ENCODE assay signal across 8 mouse cellular contexts in genomic region chr2:113535685-113536084, GRCm38 (mm10).
A peak's percentile ranks its signal among the peaks of the same experiment; 100 is the strongest.
DNase-seq lines count a peak whose midpoint lies in the region; ATAC-seq and TF ChIP-seq lines count a peak whose summit lies in the region.

No protein-coding gene starts in this region.

- H3K27ac ChIP-seq in forebrain, embryonic 11.5 days (ENCODE audit: low read depth, low read length): no peak overlapping the region
- no peak overlapping the region for H3K27ac ChIP-seq in forebrain, embryonic 10.5 days
- no peak overlapping the region for H3K27ac ChIP-seq in forebrain, postnatal 0 days (ENCODE audit: low read depth, low read length)
- H3K27ac ChIP-seq in lung, postnatal 0 days (ENCODE audit: low read length): no peak overlapping the region

- no peaks in the 10 kb centered on the region for H3K9me3 ChIP-seq in forebrain, embryonic 11.5 days (ENCODE audit: control insufficient read depth, low read length)
- no peaks in the 10 kb centered on the region for H3K9me3 ChIP-seq in forebrain, embryonic 10.5 days
- no peaks in the 10 kb centered on the region for H3K9me3 ChIP-seq in forebrain, postnatal 0 days (ENCODE audit: low read length)
- H3K9me3 ChIP-seq in lung, postnatal 0 days (ENCODE audit: low read length): no peaks in the 10 kb centered on the region

- no peak overlapping the region for H3K9ac ChIP-seq in forebrain, embryonic 11.5 days (ENCODE audit: low read length)
- no peak overlapping the region for H3K9ac ChIP-seq in forebrain, postnatal 0 days
- no peak overlapping the region for H3K9ac ChIP-seq in lung, postnatal 0 days (replicated peaks; ENCODE audit: low read depth)

- no peak for TF ChIP-seq EP300 in lung, postnatal 0 days (IDR thresholded peaks at IDR 0.05)

- H3K4me1 ChIP-seq in forebrain, embryonic 11.5 days (replicated peaks; ENCODE audit: control insufficient read depth, insufficient read depth, low read length): peaks cover 7% of the 10 kb centered on the region; the same call in 1 of the 2 replicates
- H3K4me1 ChIP-seq in forebrain, embryonic 10.5 days: peaks cover 29% of the 10 kb centered on the region
- H3K4me1 ChIP-seq in forebrain, postnatal 0 days (ENCODE audit: insufficient read depth): no peaks in the 10 kb centered on the region
- peaks cover 7% of the 10 kb centered on the region; the same call in 1 of the 2 replicates for H3K4me1 ChIP-seq in lung, postnatal 0 days (ENCODE audit: insufficient read depth, low read depth, low read length)

- TF ChIP-seq CTCF in forebrain, postnatal 0 days (IDR thresholded peaks at IDR 0.05; ENCODE audit: low read depth): peak; percentile 82
- peak; percentile 75 for TF ChIP-seq CTCF in lung, postnatal 0 days (IDR thresholded peaks at IDR 0.05)

- no peak overlapping the region for H3K4me2 ChIP-seq in forebrain, embryonic 11.5 days (ENCODE audit: low read depth, low read length, severe bottlenecking)
- H3K4me2 ChIP-seq in forebrain, postnatal 0 days (ENCODE audit: low read depth): no peak overlapping the region
- H3K4me2 ChIP-seq in lung, postnatal 0 days (replicated peaks; ENCODE audit: low read depth, low read length): no peak overlapping the region

- H3K4me3 ChIP-seq in forebrain, embryonic 11.5 days (ENCODE audit: low read depth, low read length): no peak overlapping the region
- no peak overlapping the region for H3K4me3 ChIP-seq in forebrain, embryonic 10.5 days
- H3K4me3 ChIP-seq in forebrain, postnatal 0 days (ENCODE audit: low read depth, low read length): no peak overlapping the region
- H3K4me3 ChIP-seq in lung, postnatal 0 days (ENCODE audit: low read depth, low read length): no peak overlapping the region

- no peaks in the 10 kb centered on the region for H3K27me3 ChIP-seq in forebrain, embryonic 11.5 days (ENCODE audit: control insufficient read depth, insufficient read depth, low read length)
- H3K27me3 ChIP-seq in forebrain, embryonic 10.5 days (ENCODE audit: poor library complexity, severe bottlenecking): no peaks in the 10 kb centered on the region
- no peaks in the 10 kb centered on the region for H3K27me3 ChIP-seq in forebrain, postnatal 0 days (ENCODE audit: insufficient read depth, low read length)
- no peaks in the 10 kb centered on the region for H3K27me3 ChIP-seq in lung, postnatal 0 days (replicated peaks; ENCODE audit: insufficient read depth, low read length)

- ATAC-seq in forebrain, embryonic 11.5 days (replicated peaks; ENCODE audit: low FRiP score): 0 out of 2 replicates have a peak, but pooled peaks have one; percentile 26
- peak; percentile 70 for ATAC-seq in forebrain, postnatal 0 days
- no peak for ATAC-seq in lung, postnatal 0 days
- no peak for ATAC-seq in inflammation-experienced regulatory T-cells, adult 6 months

- no peaks in the 10 kb centered on the region for H3K36me3 ChIP-seq in forebrain, embryonic 11.5 days (ENCODE audit: control insufficient read depth, insufficient read depth, low read length)
- no peaks in the 10 kb centered on the region for H3K36me3 ChIP-seq in forebrain, embryonic 10.5 days (replicated peaks)
- no peaks in the 10 kb centered on the region for H3K36me3 ChIP-seq in forebrain, postnatal 0 days (ENCODE audit: insufficient read depth)
- no peaks in the 10 kb centered on the region for H3K36me3 ChIP-seq in lung, postnatal 0 days (ENCODE audit: insufficient read depth, low read length)

- no peak for DNase-seq in forebrain, embryonic 11.5 days (ENCODE audit: low spot score)
- no peak for DNase-seq in forebrain, embryonic 10.5 days (ENCODE audit: extremely low spot score, low spot score)
- DNase-seq in right cerebral cortex, postnatal 10 days (ENCODE audit: low spot score in 2 of 2): peak; percentile 32
- DNase-seq in right cerebral cortex, postnatal 25 days: no peak
- peak; percentile 70 for DNase-seq in forebrain, postnatal 0 days
- peak; percentile 77 for DNase-seq in lung, postnatal 0 days (ENCODE audit: low spot score)
- no peak for DNase-seq in gastrocnemius, adult 8-10 months (ENCODE audit: low spot score in 2 of 2)

- WGBS in forebrain, embryonic 11.5 days: 55% methylated on average over 5 of the region's 5 CpGs
- 48% methylated on average over 5 of the region's 5 CpGs for WGBS in forebrain, embryonic 10.5 days
- WGBS in forebrain, postnatal 0 days: 28% methylated on average over 5 of the region's 5 CpGs
- 34% methylated on average over 5 of the region's 5 CpGs for WGBS in lung, postnatal 0 days

Comparison
In these comparisons a context has a peak if more than half of its experiments do, and no peak if none do; other contexts are left out.
1. DNase-seq: peak in right cerebral cortex, postnatal 10 days (2 of 2), forebrain, postnatal 0 days (single experiment) and lung, postnatal 0 days (single experiment); none in forebrain, embryonic 11.5 days (single experiment), forebrain, embryonic 10.5 days (single experiment), right cerebral cortex, postnatal 25 days (single experiment) and gastrocnemius, adult 8-10 months (0 of 2).
2. ATAC-seq: peak in forebrain, embryonic 11.5 days (single experiment) and forebrain, postnatal 0 days (single experiment); none in lung, postnatal 0 days (single experiment) and inflammation-experienced regulatory T-cells, adult 6 months (single experiment).